Mouse (Mus musculus): ENCODE measurements at regions not wholly inside any gene's neighbourhood (a gene's known extent, or its start where the extent isn't known, plus 50 kb on each side); places are given as distances from the start of the nearest gene placed in this dataset.

DNA sequence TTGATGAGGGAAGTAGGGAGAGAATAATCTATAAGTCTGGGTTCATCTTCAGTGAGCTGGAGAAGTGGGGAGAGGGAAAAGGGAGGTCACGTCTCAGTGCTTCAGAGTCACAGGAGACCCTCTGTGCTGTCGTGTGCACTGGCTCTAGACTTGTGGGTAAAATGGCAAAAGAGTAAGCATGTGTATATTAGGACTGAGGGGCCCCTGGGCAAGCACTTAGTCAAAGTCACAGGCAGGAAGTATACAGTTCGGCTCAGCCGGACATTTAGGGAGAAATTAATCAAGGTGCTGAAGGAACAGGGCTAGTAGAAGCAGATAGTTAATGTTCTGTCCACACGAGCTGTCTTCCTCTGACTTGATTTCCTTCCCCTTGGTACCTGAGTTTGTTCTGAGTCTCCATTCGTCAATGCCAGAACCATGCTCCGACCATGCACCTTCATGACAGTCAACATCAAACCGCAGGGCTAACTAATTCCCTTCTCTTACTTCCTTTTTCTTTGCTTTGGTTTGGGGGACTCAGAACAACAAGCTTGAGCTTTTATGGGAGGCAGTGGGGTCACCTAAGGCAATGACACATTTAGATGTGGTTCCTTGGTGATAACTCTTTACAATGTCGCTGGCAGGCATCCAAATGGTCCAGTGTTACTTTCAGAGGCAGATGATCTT lies 63.2 kb upstream of the Kbtbd8 start:
- TF ChIP-seq CTCF (IDR thresholded peaks at IDR 0.05 in 2 of 3, conservative IDR thresholded peaks at IDR 0.05 in 1 of 3; ENCODE audit: control insufficient read depth in 1 of 3, insufficient read depth in 1 of 3, low read depth in 2 of 3, low read length in 3 of 3, poor library complexity in 1 of 3, severe bottlenecking in 1 of 3) (no peak), E2F4 (IDR thresholded peaks at IDR 0.05; ENCODE audit: borderline replicate concordance, low read depth, low read length) (no peak), HCFC1 (IDR thresholded peaks at IDR 0.05; ENCODE audit: low read depth, low read length) (no peak), POLR2AphosphoS5 (IDR thresholded peaks at IDR 0.05; ENCODE audit: borderline replicate concordance, low read depth, low read length) (no peak), GABPA (IDR thresholded peaks at IDR 0.05; ENCODE audit: low read depth, low read length) (no peak), ETS1 (IDR thresholded peaks at IDR 0.05; ENCODE audit: low read depth, low read length) (no peak), MEF2A (IDR thresholded peaks at IDR 0.05; ENCODE audit: extremely low read depth, insufficient replicate concordance, low read depth, low read length, poor library complexity, severe bottlenecking) (no peak)
